Mouse (Mus musculus) limb, embryonic 14.5 days (tissue): ENCODE measurements at regions not wholly inside any gene's neighbourhood (a gene's known extent, or its start where the extent isn't known, plus 50 kb on each side); places are given as distances from the start of the nearest gene placed in this dataset.
"Not testable (repeated sequence)": the region's sequence is repeated elsewhere in the genome, so short reads cannot be mapped to it uniquely, and the experiment has no call there.

ENCODE experiments used
- ATAC-seq: fragments of 200-750 bp; cut with Nextera tagmentation; 2 replicates; pipeline ENCODE4 v1.8.0; 2017; ENCODE audit warnings: low read depth, moderate number of reproducible peaks, moderate TSS enrichment; ENCODE audit not compliant: low FRiP score
- DNase-seq: peaks from one replicate; pipeline ENCODE4 v3.0.0-alpha.2; 2015; ENCODE audit warnings: low spot score
- H3K27ac ChIP-seq: fragments of 300-500 bp; sonication (generic); replicated peaks from 2 replicates; pipeline ENCODE4 v1.5.1; 2014; ENCODE audit warnings: low read depth, mild to moderate bottlenecking, low read length, moderate library complexity, mixed read lengths
- H3K27me3 ChIP-seq: fragments of 300-500 bp; sonication (generic); 2 replicates; pipeline ENCODE4 v1.6.1; 2014; ENCODE audit warnings: low read length, mixed read lengths; ENCODE audit not compliant: control insufficient read depth, insufficient read depth
- H3K36me3 ChIP-seq: fragments of 300-500 bp; sonication (generic); 2 replicates; pipeline ENCODE4 v1.6.1; 2014; ENCODE audit warnings: mild to moderate bottlenecking, low read length, moderate library complexity, mixed read lengths; ENCODE audit not compliant: control insufficient read depth, insufficient read depth
- H3K4me1 ChIP-seq: fragments of 300-500 bp; sonication (generic); 2 replicates; pipeline ENCODE4 v1.6.1; 2014; ENCODE audit warnings: antibody characterized with exemption, low read length, mixed read lengths; ENCODE audit not compliant: control insufficient read depth, insufficient read depth
- H3K4me2 ChIP-seq: fragments of 300-500 bp; sonication (generic); replicated peaks from 2 replicates; pipeline ENCODE4 v1.6.1; 2014; ENCODE audit warnings: low read depth, mild to moderate bottlenecking, low read length, moderate library complexity; ENCODE audit not compliant: severe bottlenecking
- H3K4me3 ChIP-seq: fragments of 300-500 bp; sonication (generic); replicated peaks from 2 replicates; pipeline ENCODE4 v1.5.1; 2014; ENCODE audit warnings: low read length
- H3K9ac ChIP-seq: fragments of 300-500 bp; sonication (generic); 2 replicates; pipeline ENCODE4 v1.6.1; 2014; ENCODE audit warnings: mild to moderate bottlenecking, low read depth, low read length, moderate library complexity; ENCODE audit not compliant: severe bottlenecking
- H3K9me3 ChIP-seq: fragments of 300-500 bp; sonication (generic); 2 replicates; pipeline ENCODE4 v1.6.1; 2016; ENCODE audit warnings: low read length; ENCODE audit not compliant: control insufficient read depth
- POLR2A ChIP-seq: fragments of 200-500 bp; IDR thresholded peaks from 2 replicates; pipeline ENCODE4 v1.8.0; 2012; ENCODE audit warnings: inconsistent platforms, mild to moderate bottlenecking, moderate library complexity, borderline replicate concordance; ENCODE audit not compliant: insufficient read depth, insufficient read length; ENCODE audit errors: extremely low read depth
- WGBS: fragments of 180-500 bp; shearing (Covaris S2); extraction: QIAGEN DNeasy Blood & Tissue Kit; methylation state at CpG from one replicate; pipeline ENCODE4 v1.1.7; 2014; 5-methylcytosine and 5-hydroxymethylcytosine counted together

- Histone ChIP-seq H3K4me1 (peaks cover 31% of the 10 kb centered on the region), H3K36me3 (no peaks in the 10 kb centered on the region), H3K4me3 (no peak overlapping the region), H3K27me3 (no peaks in the 10 kb centered on the region), H3K9me3 (no peaks in the 10 kb centered on the region), H3K9ac (no peak overlapping the region), H3K27ac (no peak overlapping the region), H3K4me2 (no peak overlapping the region)
- 54% methylated on average over 10 of the region's 10 CpGs for WGBS
- no peak for TF ChIP-seq POLR2A
- DNase-seq (no peak), ATAC-seq (no peak)
Measured at GRCm38 (mm10) chr12:79984025-79984790, 128.6 kb downstream of the Zfp36l1 start.

GRCm38 (mm10) chr12:79983232-79983631 is 129.6 kb downstream of the Zfp36l1 start:
- H3K4me3 ChIP-seq, result no peak overlapping the region
- H3K9me3 ChIP-seq, result no peaks in the 10 kb centered on the region
- H3K27ac ChIP-seq, result no peak overlapping the region
- WGBS, result 81% methylated on average over 6 of the region's 6 CpGs
- H3K4me2 ChIP-seq, result no peak overlapping the region
- no peak for TF ChIP-seq POLR2A
- H3K9ac ChIP-seq, result no peak overlapping the region
- no peak for DNase-seq
- H3K4me1 ChIP-seq, result peaks cover 23% of the 10 kb centered on the region
- H3K36me3 ChIP-seq, result no peaks in the 10 kb centered on the region
- no peaks in the 10 kb centered on the region for H3K27me3 ChIP-seq
- ATAC-seq, result no peak

- H3K4me3 ChIP-seq, H3K9me3 ChIP-seq, H3K27ac ChIP-seq, ATAC-seq, H3K9ac ChIP-seq, H3K27me3 ChIP-seq, H3K36me3 ChIP-seq, DNase-seq, H3K4me2 ChIP-seq: not testable (repeated sequence)
- peaks cover 23% of the 10 kb centered on the region for H3K4me1 ChIP-seq
- 69% methylated on average over 1 of the region's 1 CpGs for WGBS
Measured at GRCm38 (mm10) chr12:79982497-79982896, 130.3 kb downstream of the Zfp36l1 start.

DNA sequence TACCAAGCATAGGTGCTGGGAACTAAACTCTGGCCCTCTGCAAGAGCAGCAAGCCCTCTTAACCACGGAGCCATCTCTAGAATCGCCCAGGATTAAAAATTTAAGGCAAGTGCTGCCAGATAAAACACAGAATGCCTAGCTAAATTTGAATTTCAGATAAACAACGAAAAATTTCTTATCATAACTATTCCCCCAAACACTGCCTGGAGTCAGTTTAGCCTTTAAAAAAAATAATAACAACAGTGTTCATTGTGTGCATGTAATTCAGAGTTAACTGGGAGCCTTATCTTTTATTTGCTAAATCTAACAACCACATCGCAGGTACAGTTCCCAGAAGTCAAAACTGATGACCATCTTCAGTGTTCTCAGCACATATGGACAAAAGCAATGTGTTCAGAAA is 132.1 kb downstream of the Zfp36l1 start:
- Histone ChIP-seq H3K4me3 (no peak overlapping the region), H3K27ac (no peak overlapping the region), H3K27me3 (no peaks in the 10 kb centered on the region), H3K4me2 (no peak overlapping the region), H3K9ac (no peak overlapping the region), H3K36me3 (no peaks in the 10 kb centered on the region), H3K4me1 (peaks cover 14% of the 10 kb centered on the region), H3K9me3 (no peaks in the 10 kb centered on the region)
- WGBS, result 89% methylated on average over 4 of the region's 4 CpGs
- ATAC-seq (no peak), DNase-seq (no peak)
- TF ChIP-seq POLR2A, result no peak

DNA sequence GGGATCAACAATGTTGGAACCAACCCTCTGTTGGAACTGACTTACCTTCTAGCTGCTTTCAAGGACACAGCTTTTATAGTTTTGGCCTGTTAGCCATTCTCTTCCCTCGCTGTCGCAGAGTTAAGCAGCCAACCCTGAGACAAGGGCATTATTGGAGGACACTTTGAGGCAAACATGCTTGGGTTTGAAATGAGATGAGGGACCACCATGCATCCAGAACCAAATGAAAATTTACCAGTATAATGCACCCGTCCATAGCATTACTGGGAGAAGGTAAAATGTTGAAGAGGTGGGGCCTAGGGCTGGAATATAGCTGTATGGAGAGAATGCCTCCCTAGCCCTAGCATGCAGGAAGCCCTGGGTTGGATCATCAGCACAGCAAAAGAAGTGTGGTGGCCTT is 135.7 kb downstream of the Zfp36l1 start:
- ATAC-seq (no peak), DNase-seq (no peak)
- Histone ChIP-seq H3K4me2 (no peak overlapping the region), H3K9ac (no peak overlapping the region), H3K36me3 (no peaks in the 10 kb centered on the region), H3K4me1 (peaks cover 21% of the 10 kb centered on the region), H3K4me3 (no peak overlapping the region), H3K27ac (no peak overlapping the region), H3K9me3 (no peaks in the 10 kb centered on the region), H3K27me3 (no peaks in the 10 kb centered on the region)
- 95% methylated on average over 3 of the region's 3 CpGs for WGBS
- no peak for TF ChIP-seq POLR2A
